Mouse (Mus musculus) frontal cortex, adult 2 months (tissue): ENCODE data around the gene Cfd. TPM values are rescaled to one million over a fixed set of nuclear protein-coding genes. Genes with fewer than 3 reads are reported as not detected.
A peak's percentile ranks its signal among the peaks of the same experiment; 100 is the strongest.

Experiments used
- DNase-seq, 2 experiments: peaks; one replicate each; pipeline ENCODE4 v3.0.0; 2022; ENCODE audit warnings: low spot score in 1 of 2; ENCODE audit errors: extremely low spot score in 1 of 2
- polyA plus RNA-seq: library from polyadenylated mRNA; depleted of rRNA; stranded (reverse); fragments of >200 nt; gene quantifications from 2 replicates; pipeline ENCODE4 v1.2.3, GENCODE M21; 2012

Gene Cfd
- polyA plus RNA-seq, 1 experiment: 1.1 TPM

GRCm38 (mm10) chr10:79916081-79916480, 25.4 kb downstream of the Cfd start:
- no peak for DNase-seq

GRCm38 (mm10) chr10:79916808-79917531, 26.3 kb downstream of the Cfd start, which contains the start of gene Kiss1r:
Kiss1r (plus strand) TSS chr10:79916971.
- DNase-seq: peak; percentile 55 to 87

- DNase-seq: no peak
These were observed 27.0 kb downstream of the Cfd start for GRCm38 (mm10) chr10:79917532-79918100.

GRCm38 (mm10) chr10:79918231-79919078, 27.8 kb downstream of the Cfd start:
- DNase-seq: no peak

GRCm38 (mm10) chr10:79919251-79919849, 28.7 kb downstream of the Cfd start:
- DNase-seq: no peak

GRCm38 (mm10) chr10:79920056-79920890, 29.6 kb downstream of the Cfd start:
- DNase-seq: no peak

GRCm38 (mm10) chr10:79920958-79921535, 30.4 kb downstream of the Cfd start, which contains the start of gene R3hdm4:
R3hdm4 (minus strand) TSS chr10:79921208.
- no peak for DNase-seq

- no peak for DNase-seq
These were observed 30.9 kb downstream of the Cfd start for GRCm38 (mm10) chr10:79921572-79921971.

- peak; percentile 84 to 99 for DNase-seq
These were observed 34.5 kb downstream of the Cfd start for GRCm38 (mm10) chr10:79924998-79925784.

- DNase-seq: no peak
These were observed 35.3 kb downstream of the Cfd start for GRCm38 (mm10) chr10:79925785-79926490.

- peak; percentile 74 to 90 for DNase-seq
These were observed 36.1 kb downstream of the Cfd start, which contains the start of gene Arid3a for GRCm38 (mm10) chr10:79926491-79927323. Arid3a (plus strand) TSS chr10:79927043.

GRCm38 (mm10) chr10:79927324-79928029, 36.8 kb downstream of the Cfd start:
- DNase-seq: peak in 1 of 2 experiments; percentile 42

GRCm38 (mm10) chr10:79928030-79928694, 37.5 kb downstream of the Cfd start:
- no peak for DNase-seq

GRCm38 (mm10) chr10:79928907-79929701, 38.5 kb downstream of the Cfd start:
- no peak for DNase-seq
